Mouse (Mus musculus) limb, embryonic 13.5 days (tissue): Measurements from ENCODE around the gene Tmem150c. TPM values are rescaled to one million over a fixed set of nuclear protein-coding genes. Genes with fewer than 3 reads are reported as not detected.

ENCODE experiments used
- ATAC-seq: fragments of 200-750 bp; cut with Nextera tagmentation; 2 replicates; pipeline ENCODE4 v1.8.0; 2017; ENCODE audit warnings: low read depth, moderate number of reproducible peaks, moderate TSS enrichment; ENCODE audit not compliant: low FRiP score
- H3K27ac ChIP-seq: fragments of 300-500 bp; sonication (generic); 2 replicates; pipeline ENCODE4 v1.5.1; 2015; ENCODE audit warnings: inconsistent platforms, mild to moderate bottlenecking, moderate library complexity
- H3K27me3 ChIP-seq: fragments of 300-500 bp; sonication (generic); 2 replicates; pipeline ENCODE4 v1.6.1; 2015; ENCODE audit warnings: mild to moderate bottlenecking, inconsistent platforms
- H3K36me3 ChIP-seq: fragments of 300-500 bp; sonication (generic); 2 replicates; pipeline ENCODE4 v1.6.1; 2015; ENCODE audit warnings: inconsistent platforms, mild to moderate bottlenecking, moderate library complexity
- H3K4me1 ChIP-seq: fragments of 300-500 bp; sonication (generic); 2 replicates; pipeline ENCODE4 v1.6.1; 2015; ENCODE audit warnings: inconsistent platforms
- H3K4me2 ChIP-seq: fragments of 300-500 bp; sonication (generic); replicated peaks from 2 replicates; pipeline ENCODE4 v1.6.1; 2015; ENCODE audit warnings: inconsistent platforms, mild to moderate bottlenecking, moderate library complexity
- H3K4me3 ChIP-seq: fragments of 300-500 bp; sonication (generic); 2 replicates; pipeline ENCODE4 v1.5.1; 2015; ENCODE audit warnings: moderate library complexity, mild to moderate bottlenecking, inconsistent platforms
- H3K9ac ChIP-seq: fragments of 300-500 bp; sonication (generic); 2 replicates; pipeline ENCODE4 v1.6.1; 2015; ENCODE audit warnings: mild to moderate bottlenecking, inconsistent platforms
- H3K9me3 ChIP-seq: fragments of 300-500 bp; sonication (generic); 2 replicates; pipeline ENCODE4 v1.6.1; 2016; ENCODE audit warnings: inconsistent platforms
- WGBS: fragments of 180-500 bp; shearing (Covaris S2); methylation state at CpG from one replicate; pipeline ENCODE4 v1.1.7; 2015; 5-methylcytosine and 5-hydroxymethylcytosine counted together
- polyA plus RNA-seq: library from polyadenylated mRNA; unstranded; fragments of >200 nt; fragmentation: Nextera tagmentation; extraction: Ambion mirVana; gene quantifications from 2 replicates; pipeline ENCODE4 v1.2.1, GENCODE M21; 2015

Tmem150c gene
- 6.7 and 7.5 TPM in 2 replicates for polyA plus RNA-seq

GRCm38 (mm10) chr5:100159638-100159973 is at the start of gene Tmem150c:
Gene Tmem150c, minus strand, starts transcription at chr5:100159808.
- Histone ChIP-seq H3K4me1 (peaks cover 16% of the 10 kb centered on the region), H3K9me3 (no peaks in the 10 kb centered on the region), H3K4me2 (peak within 1 kb of the TSS; percentile 99), H3K27me3 (peaks cover 44% of the 10 kb centered on the region), H3K36me3 (no peaks in the 10 kb centered on the region), H3K9ac (peak within 1 kb of the TSS; percentile 74), H3K27ac (no peak within 1 kb of the TSS), H3K4me3 (peak within 1 kb of the TSS; percentile 79)
- 9% methylated on average over 6 of the region's 6 CpGs for WGBS
- no peak for ATAC-seq

GRCm38 (mm10) chr5:100209093-100209492 is 49.5 kb upstream of the Tmem150c start:
- no peaks in the 10 kb centered on the region for H3K27me3 ChIP-seq
- no peak overlapping the region for H3K4me2 ChIP-seq
- 0 out of 2 replicates have a peak, but pooled peaks cover 3% of the 10 kb centered on the region for H3K4me1 ChIP-seq
- 69% methylated on average over 7 of the region's 7 CpGs for WGBS
- ATAC-seq: no peak
- H3K9ac ChIP-seq: no peak overlapping the region
- H3K4me3 ChIP-seq: no peak overlapping the region
- H3K36me3 ChIP-seq: no peaks in the 10 kb centered on the region
- H3K27ac ChIP-seq: no peak overlapping the region
- H3K9me3 ChIP-seq: no peaks in the 10 kb centered on the region

GRCm38 (mm10) chr5:100206675-100207074 is 47.1 kb upstream of the Tmem150c start:
- Histone ChIP-seq H3K4me1 (0 out of 2 replicates have a peak, but pooled peaks cover 3% of the 10 kb centered on the region), H3K27me3 (no peaks in the 10 kb centered on the region), H3K27ac (no peak overlapping the region), H3K36me3 (no peaks in the 10 kb centered on the region), H3K9me3 (no peaks in the 10 kb centered on the region), H3K4me2 (no peak overlapping the region), H3K4me3 (no peak overlapping the region), H3K9ac (no peak overlapping the region)
- no peak for ATAC-seq
- WGBS: 79% methylated on average over 6 of the region's 6 CpGs

- Histone ChIP-seq H3K36me3 (no peaks in the 10 kb centered on the region), H3K9ac (no peak overlapping the region), H3K27me3 (no peaks in the 10 kb centered on the region), H3K9me3 (no peaks in the 10 kb centered on the region), H3K4me2 (no peak overlapping the region), H3K27ac (no peak overlapping the region), H3K4me3 (no peak overlapping the region), H3K4me1 (0 out of 2 replicates have a peak, but pooled peaks cover 3% of the 10 kb centered on the region)
- ATAC-seq: no peak
- WGBS: 85% methylated on average over 9 of the region's 9 CpGs
These were observed 46.0 kb upstream of the Tmem150c start for GRCm38 (mm10) chr5:100205519-100206189.

GRCm38 (mm10) chr5:100200805-100201204 is 41.2 kb upstream of the Tmem150c start:
- H3K36me3 ChIP-seq: no peaks in the 10 kb centered on the region
- no peak for ATAC-seq
- no peaks in the 10 kb centered on the region for H3K9me3 ChIP-seq
- H3K27ac ChIP-seq: no peak overlapping the region
- H3K4me1 ChIP-seq: peaks cover 18% of the 10 kb centered on the region
- no peaks in the 10 kb centered on the region for H3K27me3 ChIP-seq
- 74% methylated on average over 5 of the region's 5 CpGs for WGBS
- H3K4me3 ChIP-seq: no peak overlapping the region
- H3K9ac ChIP-seq: no peak overlapping the region
- H3K4me2 ChIP-seq: no peak overlapping the region

GRCm38 (mm10) chr5:100200296-100200695 is 40.7 kb upstream of the Tmem150c start:
- H3K4me3 ChIP-seq: no peak overlapping the region
- WGBS: 80% methylated on average over 5 of the region's 5 CpGs
- H3K4me1 ChIP-seq: peaks cover 20% of the 10 kb centered on the region
- no peak overlapping the region for H3K27ac ChIP-seq
- no peaks in the 10 kb centered on the region for H3K27me3 ChIP-seq
- H3K9me3 ChIP-seq: no peaks in the 10 kb centered on the region
- no peaks in the 10 kb centered on the region for H3K36me3 ChIP-seq
- H3K4me2 ChIP-seq: no peak overlapping the region
- no peak for ATAC-seq
- H3K9ac ChIP-seq: no peak overlapping the region

GRCm38 (mm10) chr5:100199092-100199853 is 39.7 kb upstream of the Tmem150c start:
- Histone ChIP-seq H3K4me2 (no peak overlapping the region), H3K4me1 (peaks cover 20% of the 10 kb centered on the region), H3K36me3 (no peaks in the 10 kb centered on the region), H3K9ac (no peak overlapping the region), H3K27me3 (no peaks in the 10 kb centered on the region), H3K9me3 (no peaks in the 10 kb centered on the region), H3K4me3 (no peak overlapping the region), H3K27ac (no peak overlapping the region)
- 48% methylated on average over 7 of the region's 7 CpGs for WGBS
- no peak for ATAC-seq

GRCm38 (mm10) chr5:100197476-100197875 is 37.9 kb upstream of the Tmem150c start:
- Histone ChIP-seq H3K27me3 (no peaks in the 10 kb centered on the region), H3K4me1 (peaks cover 20% of the 10 kb centered on the region), H3K9ac (no peak overlapping the region), H3K4me3 (no peak overlapping the region), H3K27ac (peak overlapping the region; percentile 56; the same call in 1 of the 2 replicates), H3K9me3 (no peaks in the 10 kb centered on the region), H3K36me3 (no peaks in the 10 kb centered on the region), H3K4me2 (peak overlapping the region; percentile 33)
- ATAC-seq: no peak; the same call in 1 of the 2 replicates
- 64% methylated on average over 9 of the region's 9 CpGs for WGBS

- H3K9me3 ChIP-seq: no peaks in the 10 kb centered on the region
- 38% methylated on average over 15 of the region's 15 CpGs for WGBS
- H3K36me3 ChIP-seq: no peaks in the 10 kb centered on the region
- peaks cover 20% of the 10 kb centered on the region for H3K4me1 ChIP-seq
- H3K9ac ChIP-seq: no peak overlapping the region
- H3K27ac ChIP-seq: peak overlapping the region; percentile 56; the same call in 1 of the 2 replicates
- H3K4me2 ChIP-seq: peak overlapping the region; percentile 33
- peak; percentile 91 for ATAC-seq
- H3K27me3 ChIP-seq: no peaks in the 10 kb centered on the region
- no peak overlapping the region for H3K4me3 ChIP-seq
These were observed 37.3 kb upstream of the Tmem150c start for GRCm38 (mm10) chr5:100196854-100197431.

GRCm38 (mm10) chr5:100196397-100196796 is 36.8 kb upstream of the Tmem150c start:
- no peak for ATAC-seq
- Histone ChIP-seq H3K4me1 (peaks cover 20% of the 10 kb centered on the region), H3K27me3 (no peaks in the 10 kb centered on the region), H3K27ac (no peak overlapping the region), H3K4me2 (peak overlapping the region; percentile 33), H3K36me3 (no peaks in the 10 kb centered on the region), H3K9me3 (no peaks in the 10 kb centered on the region), H3K9ac (no peak overlapping the region), H3K4me3 (no peak overlapping the region)
- 62% methylated on average over 9 of the region's 9 CpGs for WGBS

- WGBS: 89% methylated on average over 14 of the region's 14 CpGs
- Histone ChIP-seq H3K4me2 (no peak overlapping the region), H3K4me3 (no peak overlapping the region), H3K9me3 (no peaks in the 10 kb centered on the region), H3K9ac (no peak overlapping the region), H3K36me3 (no peaks in the 10 kb centered on the region), H3K27me3 (no peaks in the 10 kb centered on the region), H3K4me1 (peaks cover 10% of the 10 kb centered on the region), H3K27ac (no peak overlapping the region)
- no peak for ATAC-seq
These were observed 32.0 kb upstream of the Tmem150c start for GRCm38 (mm10) chr5:100191438-100192190.
